Mouse (Mus musculus) brain, embryonic 18.5 days (tissue): ENCODE measurements around the gene Lig3.

Experiments used
- DNase-seq: peaks from one replicate; pipeline ENCODE4 v3.0.0-alpha.2; 2012; ENCODE audit warnings: low read depth, low spot score

Lig3 gene

GRCm38 (mm10) chr11:82780983-82781903, at the start of gene Lig3:
Gene Lig3 (plus strand): TSS chr11:82781108.
- DNase-seq: peak; percentile 86

- no peak for DNase-seq
Observed at GRCm38 (mm10) chr11:82734227-82734626, 46.7 kb upstream of the Lig3 start.

GRCm38 (mm10) chr11:82739006-82739405, 41.9 kb upstream of the Lig3 start:
- no peak for DNase-seq

GRCm38 (mm10) chr11:82746138-82746537, 34.8 kb upstream of the Lig3 start:
- DNase-seq: no peak

- DNase-seq: no peak
Observed at GRCm38 (mm10) chr11:82746857-82747366, 34.0 kb upstream of the Lig3 start.

- no peak for DNase-seq
Observed at GRCm38 (mm10) chr11:82752349-82753115, 28.4 kb upstream of the Lig3 start.

- DNase-seq: no peak
Observed at GRCm38 (mm10) chr11:82755919-82756318, 25.0 kb upstream of the Lig3 start.

GRCm38 (mm10) chr11:82762286-82762829, 18.6 kb upstream of the Lig3 start:
- no peak for DNase-seq

- no peak for DNase-seq
Observed at GRCm38 (mm10) chr11:82763261-82763660, 17.6 kb upstream of the Lig3 start.

GRCm38 (mm10) chr11:82763742-82764437, 17.0 kb upstream of the Lig3 start, which contains the start of the genes Cct6b and Zfp830:
Gene Cct6b (minus strand): TSS chr11:82764321.
Gene Zfp830 (plus strand): TSS chr11:82764345.
- DNase-seq: peak; percentile 88

- no peak for DNase-seq
Observed at GRCm38 (mm10) chr11:82764438-82764924, 16.4 kb upstream of the Lig3 start.

GRCm38 (mm10) chr11:82780134-82780533, 774 bp upstream of the Lig3 start:
- DNase-seq: no peak

- no peak for DNase-seq
Observed at GRCm38 (mm10) chr11:82782197-82782596, 1.3 kb downstream of the Lig3 start.

- DNase-seq: no peak
Observed at GRCm38 (mm10) chr11:82783453-82783852, 2.5 kb downstream of the Lig3 start.

- DNase-seq: no peak
Observed at GRCm38 (mm10) chr11:82806656-82807055, 25.7 kb downstream of the Lig3 start.

- DNase-seq: no peak
Observed at GRCm38 (mm10) chr11:82807370-82807769, 26.5 kb downstream of the Lig3 start.

- DNase-seq: no peak
Observed at GRCm38 (mm10) chr11:82808485-82808884, 27.6 kb downstream of the Lig3 start.

GRCm38 (mm10) chr11:82819350-82819749, 38.4 kb downstream of the Lig3 start:
- no peak for DNase-seq

- no peak for DNase-seq
Observed at GRCm38 (mm10) chr11:82820788-82821456, 40.0 kb downstream of the Lig3 start.

GRCm38 (mm10) chr11:82826818-82827217, 45.9 kb downstream of the Lig3 start:
- DNase-seq: no peak
